Mouse (Mus musculus) bone marrow macrophage, adult 2 months (primary cell): ENCODE measurements around the gene Popdc2. TPM values are rescaled to one million over a fixed set of nuclear protein-coding genes. Genes with fewer than 3 reads are reported as not detected.
A peak's percentile ranks its signal among the peaks of the same experiment; 100 is the strongest.

Experiments
- H3K27ac ChIP-seq: 2 replicates; pipeline ENCODE4 v1.5.1; 2012; ENCODE audit warnings: low read depth, low read length; ENCODE audit not compliant: insufficient read depth
- H3K4me1 ChIP-seq: 2 replicates; pipeline ENCODE4 v1.6.1; 2012; ENCODE audit warnings: low read length; ENCODE audit not compliant: control insufficient read depth, insufficient read depth
- H3K4me3 ChIP-seq: 2 replicates; pipeline ENCODE4 v1.5.1; 2012; ENCODE audit warnings: mild to moderate bottlenecking, low read length, moderate library complexity; ENCODE audit not compliant: insufficient read depth
- CTCF ChIP-seq: IDR thresholded peaks from 2 replicates; pipeline ENCODE4 v1.5.1; 2012; ENCODE audit warnings: low read depth, mild to moderate bottlenecking, low read length, moderate library complexity
- POLR2A ChIP-seq: IDR thresholded peaks from 2 replicates; pipeline ENCODE4 v1.6.1; 2012; ENCODE audit warnings: mild to moderate bottlenecking, low read depth, low read length, borderline replicate concordance
- polyA plus RNA-seq: library from polyadenylated mRNA; stranded (reverse); fragments of >200 nt; gene quantifications from 2 replicates; pipeline ENCODE4 v1.2.4, GENCODE M21; 2012; ENCODE audit not compliant: missing spikeins, insufficient read depth, insufficient read length

Popdc2 gene
- polyA plus RNA-seq, 1 experiment, result not detected

DNA sequence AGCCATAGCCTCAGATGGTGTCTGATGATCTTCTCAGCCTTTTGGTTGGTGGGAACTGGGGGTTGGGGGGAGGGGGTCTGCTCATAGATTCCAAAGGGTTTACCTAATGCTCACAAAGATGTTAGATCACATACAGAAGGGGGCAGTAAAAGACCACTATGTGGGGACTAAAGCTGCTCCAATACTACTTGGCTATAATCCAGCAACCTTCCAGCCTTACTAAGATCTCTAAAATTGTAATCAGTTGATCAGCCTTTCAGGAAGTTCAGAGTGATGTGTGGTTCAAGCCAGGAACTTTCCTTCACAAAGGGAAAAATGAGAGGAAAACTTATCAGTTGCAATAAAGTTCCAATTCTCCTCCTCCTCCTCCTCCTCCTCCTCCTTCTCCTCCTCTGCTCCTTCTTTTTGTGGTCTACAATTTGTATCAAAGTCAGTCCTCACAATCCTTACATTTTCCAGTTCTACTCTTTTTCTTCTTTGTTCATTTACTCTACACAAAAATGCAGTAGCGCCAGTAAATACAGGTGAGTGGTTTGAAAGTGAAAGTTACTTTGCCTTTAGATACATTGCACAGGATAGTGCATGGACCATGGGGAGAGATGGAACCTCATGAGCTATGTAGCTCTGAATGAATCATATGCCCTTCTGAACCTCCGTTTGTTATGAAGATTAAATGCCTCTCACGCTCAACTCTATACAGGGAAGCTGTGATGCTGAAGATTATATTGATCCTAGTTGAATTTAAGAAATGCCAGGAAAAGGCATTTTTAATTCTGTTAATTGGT is 16.9 kb upstream of the Popdc2 start:
- Histone ChIP-seq H3K4me1 (peaks cover 7% of the 10 kb centered on the region), H3K4me3 (no peak overlapping the region), H3K27ac (no peak overlapping the region)
- no peak for TF ChIP-seq POLR2A
- no peak for TF ChIP-seq CTCF

DNA sequence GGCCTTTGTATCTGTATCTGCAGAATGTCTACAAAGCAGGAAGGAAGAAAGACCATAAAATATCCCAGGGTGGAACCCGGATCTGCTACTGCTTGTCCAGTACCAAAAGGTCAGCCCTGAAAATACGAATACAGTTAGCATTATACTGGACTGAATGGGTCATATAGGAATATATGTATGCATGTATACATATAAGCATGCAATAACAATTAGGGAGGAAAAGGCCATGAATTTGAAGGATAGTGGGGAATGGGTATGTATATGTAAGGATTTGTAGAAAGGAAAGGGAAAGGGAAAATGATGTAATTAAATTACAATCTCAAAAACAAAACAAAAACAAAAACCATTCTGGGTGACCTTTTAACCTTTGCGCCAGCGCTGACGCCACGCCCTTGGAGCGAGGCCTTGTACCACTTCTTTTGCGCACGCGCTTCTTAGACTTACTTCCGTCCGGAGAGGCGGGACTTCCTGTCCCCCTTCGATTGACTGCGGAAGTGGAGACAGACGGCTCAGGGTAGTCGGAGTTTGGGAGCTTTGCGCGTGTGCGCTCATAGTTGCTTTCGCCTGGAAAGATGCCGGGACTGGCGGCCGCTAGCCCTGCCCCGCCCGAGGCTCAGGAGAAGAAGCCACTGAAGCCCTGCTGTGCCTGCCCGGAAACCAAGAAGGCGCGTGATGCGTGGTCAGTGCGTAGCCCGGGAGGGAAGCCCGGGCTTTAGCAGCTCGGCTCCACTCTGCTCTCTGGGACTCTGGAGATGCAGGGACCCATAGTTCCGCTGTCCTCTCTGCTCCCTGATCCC is 15.3 kb upstream of the Popdc2 start, which contains the start of the genes Cox17 and Gm21987:
Cox17 (plus strand) TSS at position 463 of the 797 bp plus-strand sequence.
Gm21987 (plus strand) TSS at position 512 of the 797 bp plus-strand sequence.
- Histone ChIP-seq H3K27ac (peak within 1 kb of the TSS; percentile 82), H3K4me3 (peak within 1 kb of the TSS; percentile 70), H3K4me1 (peaks cover 7% of the 10 kb centered on the region)
- TF ChIP-seq POLR2A, result no peak
- no peak for TF ChIP-seq CTCF

DNA sequence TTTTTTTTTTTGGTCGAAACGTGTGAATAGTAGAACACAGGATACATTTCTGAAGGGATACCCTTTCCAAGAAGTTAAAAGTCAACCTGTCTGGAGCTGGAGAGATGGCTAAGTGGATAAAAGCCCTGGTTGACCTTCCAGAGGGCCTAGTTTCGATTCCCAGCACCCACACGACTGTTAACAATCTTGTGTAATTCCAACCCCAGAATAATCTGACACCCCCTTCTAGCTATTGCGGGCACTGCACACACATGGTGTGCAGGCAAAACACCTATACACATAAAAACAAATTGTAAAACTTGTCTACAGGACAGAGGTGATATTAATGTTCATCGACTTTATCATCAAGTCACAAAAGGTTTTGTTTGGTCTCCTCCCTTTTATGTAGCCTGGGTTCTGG is 14.4 kb upstream of the Popdc2 start:
- Histone ChIP-seq H3K4me1 (peaks cover 5% of the 10 kb centered on the region), H3K4me3 (peak overlapping the region; percentile 70), H3K27ac (peak overlapping the region; percentile 15; the same call in 1 of the 2 replicates)
- TF ChIP-seq CTCF (no peak), POLR2A (no peak)

DNA sequence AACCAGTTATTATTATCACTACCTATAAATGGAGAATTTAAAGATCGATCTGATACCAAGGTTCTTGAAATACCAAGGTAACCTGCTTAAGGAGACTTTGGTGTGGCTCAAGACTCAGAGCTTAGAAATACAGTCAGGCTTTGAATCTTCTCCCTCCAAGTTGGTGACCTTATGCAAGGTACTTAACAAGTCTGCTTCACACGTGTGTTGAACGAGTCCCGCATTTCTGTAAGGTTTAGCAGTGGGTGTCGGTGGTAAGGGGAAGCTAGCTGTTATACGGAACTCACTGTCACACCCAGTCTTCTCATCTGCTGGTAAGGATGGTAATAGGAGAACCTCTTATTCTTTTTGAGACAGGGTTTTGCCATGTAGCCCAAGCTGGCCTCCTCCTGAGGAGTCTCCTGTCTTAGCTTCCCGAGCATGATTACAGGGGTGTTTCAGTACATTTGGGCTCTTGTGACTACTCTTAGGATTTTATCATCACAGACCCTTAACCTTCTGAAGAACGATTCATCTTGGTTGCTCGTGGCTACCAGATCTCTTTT is 13.7 kb upstream of the Popdc2 start:
- Histone ChIP-seq H3K27ac (no peak overlapping the region; the same call in 1 of the 2 replicates), H3K4me3 (peak overlapping the region; percentile 45), H3K4me1 (peaks cover 5% of the 10 kb centered on the region)
- no peak for TF ChIP-seq CTCF
- TF ChIP-seq POLR2A, result no peak

DNA sequence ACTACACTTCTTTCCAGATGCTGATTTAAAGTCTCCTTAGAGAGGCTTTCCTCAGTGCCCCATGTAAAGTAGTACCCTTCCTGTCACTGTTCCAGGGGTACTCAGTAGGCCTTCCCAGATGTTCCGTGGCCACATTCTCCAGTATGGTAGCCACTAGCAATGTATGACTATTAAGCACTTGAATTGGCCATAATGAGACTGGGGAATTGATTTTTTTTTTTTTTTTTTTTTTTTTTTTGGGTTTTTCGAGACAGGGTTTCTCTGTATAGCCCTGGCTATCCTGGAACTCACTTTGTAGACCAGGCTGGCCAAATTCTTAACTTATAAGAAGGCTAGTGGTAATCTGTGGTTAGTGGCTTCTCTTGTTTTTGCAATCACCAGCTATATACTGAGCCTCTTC is 12.1 kb upstream of the Popdc2 start:
- TF ChIP-seq POLR2A, result no peak
- TF ChIP-seq CTCF, result no peak
- no peak overlapping the region for H3K27ac ChIP-seq
- peaks cover 5% of the 10 kb centered on the region for H3K4me1 ChIP-seq
- no peak overlapping the region for H3K4me3 ChIP-seq

DNA sequence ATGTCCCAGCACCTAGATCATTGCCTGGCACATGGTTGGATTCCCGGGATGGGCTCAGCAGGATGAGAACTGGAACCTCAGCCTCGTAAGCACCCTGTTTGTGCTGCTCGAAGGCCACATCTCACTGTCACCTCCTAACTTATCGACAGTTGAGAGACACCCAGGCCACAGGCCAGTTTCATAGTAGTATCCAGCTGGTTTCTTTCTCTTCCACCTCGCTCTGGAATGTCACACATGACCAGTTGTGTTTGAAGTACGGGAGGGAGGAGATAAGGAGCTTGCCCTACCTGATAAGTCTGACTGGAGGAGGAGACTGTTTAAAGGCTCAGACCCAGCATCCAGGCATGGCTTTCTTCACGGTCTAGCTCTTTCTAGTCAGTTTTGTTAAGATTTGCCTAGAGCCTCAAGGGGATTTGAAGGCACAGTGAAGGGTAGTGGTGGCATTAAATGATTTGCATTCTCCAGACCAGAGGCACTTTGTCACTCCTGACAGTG is 11.6 kb upstream of the Popdc2 start:
- Histone ChIP-seq H3K4me3 (no peak overlapping the region), H3K4me1 (peaks cover 4% of the 10 kb centered on the region), H3K27ac (no peak overlapping the region)
- TF ChIP-seq POLR2A, result no peak
- TF ChIP-seq CTCF, result no peak

DNA sequence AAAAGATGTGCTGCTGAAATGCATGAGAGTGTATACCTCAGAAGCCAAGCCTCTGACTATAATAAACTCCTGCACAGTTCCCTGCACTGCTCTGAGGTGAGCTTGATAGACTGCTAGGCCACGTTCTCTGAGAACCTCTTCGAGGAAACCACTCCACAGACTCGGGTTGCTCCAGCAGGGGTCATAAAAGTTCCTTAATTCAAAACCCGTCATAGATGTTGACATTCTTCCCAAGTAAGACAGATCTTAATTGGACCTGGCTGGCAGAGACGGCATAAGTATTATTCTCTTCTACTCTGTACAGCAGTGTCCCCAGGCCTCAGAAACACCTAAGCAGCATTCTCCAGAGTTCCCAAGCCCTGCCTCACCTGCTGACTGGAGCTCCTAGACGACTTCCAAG is 11.1 kb upstream of the Popdc2 start:
- H3K4me3 ChIP-seq, result no peak overlapping the region
- no peak overlapping the region for H3K27ac ChIP-seq
- no peak for TF ChIP-seq CTCF
- TF ChIP-seq POLR2A, result no peak
- H3K4me1 ChIP-seq, result peaks cover 3% of the 10 kb centered on the region

DNA sequence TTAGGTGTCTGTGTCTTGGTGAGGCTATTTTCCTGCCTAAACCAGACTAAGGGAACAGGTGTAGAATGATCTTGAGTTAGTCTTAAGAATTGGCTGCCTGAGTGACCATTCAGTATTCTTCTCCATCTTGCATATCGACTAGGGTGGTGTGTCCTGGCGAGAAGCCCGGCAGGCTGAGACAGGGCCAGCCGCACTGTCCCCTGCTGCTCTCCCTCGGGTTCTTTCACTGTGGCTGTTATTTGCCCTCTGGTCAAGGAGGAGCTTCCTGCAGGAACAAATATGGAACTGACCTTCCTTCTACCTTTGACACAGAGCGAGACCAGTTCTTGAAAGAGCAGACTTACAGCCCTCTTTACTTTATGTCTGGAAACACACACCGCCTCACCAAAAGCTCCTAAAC is 10.0 kb upstream of the Popdc2 start:
- TF ChIP-seq CTCF (no peak), POLR2A (no peak)
- Histone ChIP-seq H3K4me1 (peaks cover 3% of the 10 kb centered on the region), H3K27ac (no peak overlapping the region)

DNA sequence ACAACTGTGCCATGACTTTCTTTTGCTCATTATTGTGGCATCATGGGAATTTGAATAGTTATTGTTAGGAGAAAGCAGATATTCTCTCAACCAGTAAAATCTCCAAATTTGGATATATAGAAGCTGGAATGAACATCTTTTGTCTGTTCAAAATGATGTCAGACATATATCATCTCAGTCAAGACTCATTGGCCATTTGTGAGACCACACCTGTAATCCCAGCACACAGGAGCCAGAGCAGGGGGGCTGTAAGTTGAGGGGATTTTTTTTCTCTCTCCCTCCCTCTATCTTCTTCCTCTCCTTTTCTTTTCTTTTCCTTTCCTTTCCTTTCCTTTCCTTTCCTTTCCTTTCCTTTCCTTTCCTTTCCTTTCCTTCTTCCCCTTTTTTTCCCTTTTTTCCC is 9.2 kb upstream of the Popdc2 start:
- H3K4me1 ChIP-seq, result peaks cover 3% of the 10 kb centered on the region
- H3K4me3 ChIP-seq, result no peak overlapping the region
- no peak for TF ChIP-seq POLR2A
- TF ChIP-seq CTCF, result no peak
- no peak overlapping the region for H3K27ac ChIP-seq

More for the DNA sequence above, 10.0 kb upstream of the Popdc2 start:
- no peak overlapping the region for H3K4me3 ChIP-seq
